Mouse (Mus musculus): ENCODE data around the gene Spdef.

GRCm38 (mm10) chr17:27699641-27700244 lies 29.0 kb downstream of the Spdef start:
- TF ChIP-seq POLR2A (IDR thresholded peaks at IDR 0.05; ENCODE audit: borderline replicate concordance, extremely low read depth, insufficient read depth, insufficient read length, poor library complexity, severe bottlenecking): no peak
- no peak for TF ChIP-seq CTCF (IDR thresholded peaks at IDR 0.05; ENCODE audit: borderline replicate concordance, extremely low read depth, insufficient read depth, insufficient read length)

All from brain, embryonic 14.5 days (tissue).